Mouse (Mus musculus) heart, postnatal 0 days (tissue): Measurements from ENCODE around the gene Pdzd2.

Experiments
- CTCF ChIP-seq: IDR thresholded peaks from 2 replicates; pipeline ENCODE4 v1.5.1; 2016; ENCODE audit warnings: antibody characterized with exemption, control low read depth, low read depth
- EP300 ChIP-seq: IDR thresholded peaks from 2 replicates; pipeline ENCODE4 v1.6.1; 2016; ENCODE audit warnings: antibody characterized with exemption, low read depth

GRCm38 (mm10) chr15:12652336-12653031 lies 87.2 kb downstream of the Pdzd2 start:
- no peak for TF ChIP-seq CTCF
- TF ChIP-seq EP300: no peak
